Mouse (Mus musculus) liver, adult (tissue): ENCODE measurements at regions not wholly inside any gene's neighbourhood (a gene's known extent, or its start where the extent isn't known, plus 50 kb on each side); places are given as distances from the start of the nearest gene placed in this dataset.

Experiments used
- GATA4 ChIP-seq: IDR thresholded peaks from 2 replicates; pipeline ENCODE4 v1.6.1; 2014; ENCODE audit warnings: mild to moderate bottlenecking, low read length; ENCODE audit not compliant: insufficient replicate concordance

- TF ChIP-seq GATA4 = no peak
Observed at GRCm38 (mm10) chr14:76887201-76887600, 149.4 kb upstream of the Ccdc122 start.

GRCm38 (mm10) chr14:76883231-76883651, 153.3 kb upstream of the Ccdc122 start:
- TF ChIP-seq GATA4 = no peak

- no peak for TF ChIP-seq GATA4
Observed at GRCm38 (mm10) chr14:76882711-76883171, 153.8 kb upstream of the Ccdc122 start.

GRCm38 (mm10) chr14:76880851-76881250, 155.7 kb upstream of the Ccdc122 start:
- TF ChIP-seq GATA4 = no peak

GRCm38 (mm10) chr14:76877306-76877705, 159.3 kb upstream of the Ccdc122 start:
- no peak for TF ChIP-seq GATA4

GRCm38 (mm10) chr14:76876015-76876414, 160.6 kb upstream of the Ccdc122 start:
- no peak for TF ChIP-seq GATA4

- no peak for TF ChIP-seq GATA4
Observed at GRCm38 (mm10) chr14:76875266-76875900, 161.2 kb upstream of the Ccdc122 start.

GRCm38 (mm10) chr14:76874542-76875265, 161.9 kb upstream of the Ccdc122 start:
- no peak for TF ChIP-seq GATA4

- TF ChIP-seq GATA4 = no peak
Observed at GRCm38 (mm10) chr14:76873684-76874083, 162.9 kb upstream of the Ccdc122 start.

GRCm38 (mm10) chr14:76872976-76873375, 163.6 kb upstream of the Ccdc122 start:
- no peak for TF ChIP-seq GATA4

GRCm38 (mm10) chr14:76872510-76872909, 164.1 kb upstream of the Ccdc122 start:
- no peak for TF ChIP-seq GATA4

- no peak for TF ChIP-seq GATA4
Observed at GRCm38 (mm10) chr14:76868831-76869230, 167.7 kb upstream of the Ccdc122 start.

- no peak for TF ChIP-seq GATA4
Observed at GRCm38 (mm10) chr14:76868131-76868530, 168.4 kb upstream of the Ccdc122 start.

GRCm38 (mm10) chr14:76864664-76865063, 171.9 kb upstream of the Ccdc122 start:
- TF ChIP-seq GATA4 = no peak

- TF ChIP-seq GATA4 = no peak
Observed at GRCm38 (mm10) chr14:76863035-76863706, 173.4 kb upstream of the Ccdc122 start.

GRCm38 (mm10) chr14:76858396-76858795, 178.2 kb upstream of the Ccdc122 start:
- no peak for TF ChIP-seq GATA4
